Mouse (Mus musculus): ENCODE results near the gene Mras. TPM values are rescaled to one million over a fixed set of nuclear protein-coding genes. Genes with fewer than 3 reads are reported as not detected.

Mras gene
- total and polyA plus RNA-seq, 3 experiments = 0.17 TPM; not detected in 2

GRCm38 (mm10) chr9:99444590-99445178 lies 7.5 kb upstream of the Mras start:
- no peaks in the 10 kb centered on the region for H3K27me3 ChIP-seq (ENCODE audit: control insufficient read depth in 1 of 2, insufficient read depth in 2 of 2, low read length in 2 of 2)
- no peaks in the 10 kb centered on the region for H3K4me1 ChIP-seq (ENCODE audit: control insufficient read depth in 1 of 2, insufficient read depth in 2 of 2, low read length in 2 of 2)
- no peak overlapping the region for H3K4me3 ChIP-seq (ENCODE audit: control insufficient read depth in 1 of 2, insufficient read depth in 1 of 2, low read depth in 2 of 2, low read length in 2 of 2)
- DNase-seq (ENCODE audit: low read depth, low spot score) = peak; percentile 53
- no peaks in the 10 kb centered on the region for H3K9me3 ChIP-seq (replicated peaks; ENCODE audit: insufficient read depth, low read length)
- no peak overlapping the region for H3K9ac ChIP-seq (ENCODE audit: control insufficient read depth, low read depth, low read length, poor library complexity, severe bottlenecking)
- H3K79me2 ChIP-seq (ENCODE audit: control insufficient read depth, insufficient read depth, low read length, poor library complexity) = no peaks in the 10 kb centered on the region
- no peaks in the 10 kb centered on the region for H3K36me3 ChIP-seq (ENCODE audit: control insufficient read depth in 1 of 2, insufficient read depth in 2 of 2, low read length in 2 of 2)
- TF ChIP-seq MEF2A (IDR thresholded peaks at IDR 0.05; ENCODE audit: extremely low read depth, insufficient replicate concordance, low read depth, low read length, poor library complexity, severe bottlenecking) (no peak), MYB (IDR thresholded peaks at IDR 0.05; ENCODE audit: low read depth, low read length) (no peak), EP300 (IDR thresholded peaks at IDR 0.05; ENCODE audit: low read depth in 1 of 2, low read length in 2 of 2) (no peak), ZNF384 (IDR thresholded peaks at IDR 0.05; ENCODE audit: low read depth, low read length) (no peak), CTCF (IDR thresholded peaks at IDR 0.05 in 2 of 3, conservative IDR thresholded peaks at IDR 0.05 in 1 of 3; ENCODE audit: control insufficient read depth in 1 of 3, insufficient read depth in 1 of 3, low read depth in 2 of 3, low read length in 3 of 3, poor library complexity in 1 of 3, severe bottlenecking in 1 of 3) (peak; percentile 64 to 69 (median 68)), RCOR1 (IDR thresholded peaks at IDR 0.05; ENCODE audit: low read depth, low read length) (no peak), ELF1 (IDR thresholded peaks at IDR 0.05; ENCODE audit: low read depth, low read length) (no peak), USF2 (IDR thresholded peaks at IDR 0.05; ENCODE audit: borderline replicate concordance in 1 of 2, insufficient read depth in 1 of 2, low read depth in 1 of 2, low read length in 2 of 2) (no peak), SMC3 (IDR thresholded peaks at IDR 0.05; ENCODE audit: low read depth, low read length) (peak; percentile 73), CHD2 (IDR thresholded peaks at IDR 0.05; ENCODE audit: low read length) (no peak), RAD21 (IDR thresholded peaks at IDR 0.05; ENCODE audit: low read depth, low read length) (peak; percentile 28), HCFC1 (IDR thresholded peaks at IDR 0.05; ENCODE audit: low read depth, low read length) (no peak), POLR2AphosphoS5 (IDR thresholded peaks at IDR 0.05; ENCODE audit: borderline replicate concordance, low read depth, low read length) (no peak), ZC3H11A (IDR thresholded peaks at IDR 0.05; ENCODE audit: low read depth, low read length) (0 out of 2 replicates have a peak, but pooled peaks have one; percentile 25), CHD1 (IDR thresholded peaks at IDR 0.05; ENCODE audit: low read depth, low read length) (no peak), TCF12 (IDR thresholded peaks at IDR 0.05; ENCODE audit: low read depth, low read length) (no peak), JUND (IDR thresholded peaks at IDR 0.05; ENCODE audit: low read depth, low read length) (no peak), GATA1 (IDR thresholded peaks at IDR 0.05; ENCODE audit: low read depth, low read length) (no peak), ZKSCAN1 (IDR thresholded peaks at IDR 0.05; ENCODE audit: low read depth, low read length) (no peak), MAFK (IDR thresholded peaks at IDR 0.05; ENCODE audit: borderline replicate concordance, low read depth, low read length) (no peak), NRF1 (IDR thresholded peaks at IDR 0.05; ENCODE audit: insufficient read depth, low read depth, low read length, poor library complexity, severe bottlenecking) (no peak), USF1 (IDR thresholded peaks at IDR 0.05; ENCODE audit: low read depth, low read length) (no peak), KAT2A (conservative IDR thresholded peaks at IDR 0.05; ENCODE audit: low read depth, low read length) (no peak)
- no peak overlapping the region for H3K27ac ChIP-seq (ENCODE audit: control insufficient read depth, low read depth, low read length)
